Mouse (Mus musculus) embryonic facial prominence, embryonic 11.5 days (tissue): Measurements from ENCODE around the gene Treml1. TPM values are rescaled to one million over a fixed set of nuclear protein-coding genes. Genes with fewer than 3 reads are reported as not detected.
A peak's percentile ranks its signal among the peaks of the same experiment; 100 is the strongest.

Source experiments
- ATAC-seq: fragments of 200-750 bp; cut with Nextera tagmentation; replicated peaks from 2 replicates; pipeline ENCODE4 v1.8.0; 2017; ENCODE audit warnings: low read depth; ENCODE audit not compliant: insufficient number of reproducible peaks, low FRiP score, low TSS enrichment
- DNase-seq: peaks from one replicate; pipeline ENCODE4 v3.0.0-alpha.2; 2015; ENCODE audit warnings: low spot score
- H3K27ac ChIP-seq: fragments of 300-500 bp; sonication (generic); replicated peaks from 2 replicates; pipeline ENCODE4 v1.5.1; 2014; ENCODE audit warnings: mild to moderate bottlenecking, low read depth, low read length, control low read depth
- H3K27me3 ChIP-seq: fragments of 300-500 bp; sonication (generic); 2 replicates; pipeline ENCODE4 v1.6.1; 2014; ENCODE audit warnings: mild to moderate bottlenecking, low read length, moderate library complexity, mixed read lengths; ENCODE audit not compliant: control insufficient read depth, insufficient read depth
- H3K36me3 ChIP-seq: fragments of 300-500 bp; sonication (generic); replicated peaks from 2 replicates; pipeline ENCODE4 v1.6.1; 2014; ENCODE audit warnings: low read depth, mild to moderate bottlenecking, low read length, moderate library complexity, mixed read lengths; ENCODE audit not compliant: control insufficient read depth, insufficient read depth
- H3K4me1 ChIP-seq: fragments of 300-500 bp; sonication (generic); 2 replicates; pipeline ENCODE4 v1.6.1; 2014; ENCODE audit warnings: low read length, mixed read lengths; ENCODE audit not compliant: control insufficient read depth, insufficient read depth
- H3K4me2 ChIP-seq: fragments of 300-500 bp; sonication (generic); 2 replicates; pipeline ENCODE4 v1.6.1; 2014; ENCODE audit warnings: low read depth, mild to moderate bottlenecking, control low read depth, low read length, moderate library complexity
- H3K4me3 ChIP-seq: fragments of 300-500 bp; sonication (generic); 2 replicates; pipeline ENCODE4 v1.5.1; 2014; ENCODE audit warnings: low read depth, low read length, control low read depth
- H3K9ac ChIP-seq: fragments of 300-500 bp; sonication (generic); replicated peaks from 2 replicates; pipeline ENCODE4 v1.6.1; 2014; ENCODE audit warnings: mild to moderate bottlenecking, control low read depth, low read length
- H3K9me3 ChIP-seq: fragments of 300-500 bp; sonication (generic); replicated peaks from 2 replicates; pipeline ENCODE4 v1.6.1; 2016; ENCODE audit warnings: mild to moderate bottlenecking, low read length, inconsistent platforms, mixed read lengths; ENCODE audit not compliant: control insufficient read depth
- WGBS: fragments of 180-500 bp; shearing (Covaris S2); extraction: QIAGEN DNeasy Blood & Tissue Kit; methylation state at CpG from one replicate; pipeline ENCODE4 v1.1.7; 2014; 5-methylcytosine and 5-hydroxymethylcytosine counted together
- polyA plus RNA-seq: library from polyadenylated mRNA; unstranded; fragments of >200 nt; fragmentation: Nextera tagmentation; extraction: Ambion mirVana; gene quantifications from 2 replicates; pipeline ENCODE4 v1.2.1, GENCODE M21; 2014

Treml1 gene
- polyA plus RNA-seq, 1 experiment from 2014 or later, result 3.0 TPM

DNA sequence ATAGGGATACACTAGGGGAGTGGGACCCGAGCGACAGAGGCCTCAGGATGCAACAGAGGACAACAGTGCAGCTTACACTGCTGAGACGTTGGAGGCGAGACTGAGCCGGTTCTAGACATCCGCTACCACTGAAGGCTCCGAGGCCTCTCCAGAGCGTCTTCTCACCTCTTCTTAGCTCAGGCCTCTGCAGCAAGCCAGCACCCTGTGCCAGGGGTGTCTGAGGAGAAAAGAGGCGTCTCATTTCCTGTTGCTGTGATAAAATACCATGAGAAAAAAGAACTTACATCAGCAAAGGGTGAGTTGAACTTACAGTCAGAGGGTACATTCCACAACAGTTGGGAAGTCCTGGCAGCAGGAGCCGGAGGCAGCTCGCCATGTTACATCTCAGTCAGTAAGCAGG is 34.1 kb upstream of the Treml1 start:
- Histone ChIP-seq H3K27ac (no peak overlapping the region), H3K36me3 (no peaks in the 10 kb centered on the region), H3K4me1 (no peaks in the 10 kb centered on the region), H3K4me3 (no peak overlapping the region), H3K9ac (no peak overlapping the region), H3K27me3 (no peaks in the 10 kb centered on the region), H3K4me2 (no peak overlapping the region), H3K9me3 (no peaks in the 10 kb centered on the region)
- 90% methylated on average over 11 of the region's 11 CpGs for WGBS
- no peak for ATAC-seq
- no peak for DNase-seq

DNA sequence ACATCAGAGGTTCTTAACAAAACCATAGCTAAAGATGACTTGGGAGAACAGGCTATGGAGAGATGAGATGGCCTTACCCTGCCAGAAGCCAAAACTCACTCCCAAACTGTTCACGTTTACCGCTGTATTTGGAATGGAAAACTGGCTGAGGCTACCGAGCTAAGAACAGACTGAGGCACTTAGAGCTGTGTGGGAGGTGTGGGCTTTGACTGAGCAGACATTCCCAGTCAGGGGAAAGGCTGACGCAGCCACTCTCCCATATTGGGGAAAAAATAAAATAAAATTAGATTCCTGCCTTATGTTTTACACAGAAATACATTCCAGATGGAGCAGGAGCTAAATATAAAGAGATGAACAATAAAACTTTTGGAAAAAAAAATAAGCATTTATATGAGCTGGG is 33.1 kb upstream of the Treml1 start:
- 87% methylated on average over 4 of the region's 4 CpGs for WGBS
- Histone ChIP-seq H3K4me3 (no peak overlapping the region), H3K4me1 (no peaks in the 10 kb centered on the region)

DNA sequence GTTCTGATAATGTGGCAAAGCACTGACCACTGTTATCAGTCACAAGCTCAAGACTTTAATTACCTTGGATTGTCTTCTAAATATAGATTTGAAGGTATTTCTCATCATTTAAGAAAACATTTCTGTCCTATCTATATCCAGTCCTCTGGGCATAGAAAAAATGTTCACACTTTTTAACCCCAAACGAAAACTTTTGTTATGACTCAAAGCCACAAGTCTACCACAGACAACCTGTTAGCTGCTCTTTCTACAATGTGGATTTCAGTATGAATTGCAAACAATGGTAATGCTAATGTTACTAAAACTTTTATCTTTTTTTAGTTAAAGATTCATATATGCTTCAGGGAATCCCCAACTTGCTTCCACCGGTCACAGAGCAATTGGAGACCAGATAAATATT is 27.2 kb upstream of the Treml1 start:
- ATAC-seq, result no peak
- H3K4me1 ChIP-seq, result no peaks in the 10 kb centered on the region
- no peaks in the 10 kb centered on the region for H3K27me3 ChIP-seq
- no peak overlapping the region for H3K4me3 ChIP-seq
- WGBS, result 89% methylated on average over 2 of the region's 2 CpGs
- H3K9ac ChIP-seq, result no peak overlapping the region
- no peak for DNase-seq
- H3K36me3 ChIP-seq, result no peaks in the 10 kb centered on the region
- no peak overlapping the region for H3K4me2 ChIP-seq
- H3K9me3 ChIP-seq, result no peaks in the 10 kb centered on the region
- H3K27ac ChIP-seq, result no peak overlapping the region

More for the DNA sequence above, 33.1 kb upstream of the Treml1 start:
- H3K4me2 ChIP-seq, result no peak overlapping the region
- no peak overlapping the region for H3K27ac ChIP-seq
- ATAC-seq, result no peak
- H3K9me3 ChIP-seq, result no peaks in the 10 kb centered on the region
- no peaks in the 10 kb centered on the region for H3K27me3 ChIP-seq
- DNase-seq, result no peak
- H3K36me3 ChIP-seq, result no peaks in the 10 kb centered on the region
- H3K9ac ChIP-seq, result no peak overlapping the region

DNA sequence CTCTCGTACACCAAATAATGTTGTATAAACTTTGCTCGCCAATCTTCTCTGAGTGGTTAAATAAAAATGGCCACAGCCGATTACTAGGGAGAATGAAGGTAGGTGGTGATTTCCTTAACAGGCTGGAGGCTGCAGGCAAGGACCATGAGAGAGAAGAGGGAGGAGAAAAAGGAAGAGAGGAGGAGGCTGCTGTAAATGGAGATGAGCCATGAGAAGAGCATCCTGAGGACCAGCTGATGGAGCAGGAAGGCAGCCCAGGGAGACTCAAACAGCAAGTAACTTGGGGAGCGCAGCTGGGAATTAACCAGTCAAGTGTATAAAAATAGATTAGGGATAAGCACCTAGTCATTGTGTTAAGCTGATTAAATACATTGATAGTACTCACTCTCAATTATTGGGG is 25.5 kb upstream of the Treml1 start:
- Histone ChIP-seq H3K9me3 (no peaks in the 10 kb centered on the region), H3K9ac (no peak overlapping the region), H3K36me3 (no peaks in the 10 kb centered on the region), H3K4me3 (no peak overlapping the region), H3K27ac (no peak overlapping the region), H3K27me3 (no peaks in the 10 kb centered on the region), H3K4me2 (no peak overlapping the region), H3K4me1 (no peaks in the 10 kb centered on the region)
- WGBS, result 89% methylated on average over 4 of the region's 4 CpGs
- no peak for DNase-seq
- ATAC-seq, result no peak

DNA sequence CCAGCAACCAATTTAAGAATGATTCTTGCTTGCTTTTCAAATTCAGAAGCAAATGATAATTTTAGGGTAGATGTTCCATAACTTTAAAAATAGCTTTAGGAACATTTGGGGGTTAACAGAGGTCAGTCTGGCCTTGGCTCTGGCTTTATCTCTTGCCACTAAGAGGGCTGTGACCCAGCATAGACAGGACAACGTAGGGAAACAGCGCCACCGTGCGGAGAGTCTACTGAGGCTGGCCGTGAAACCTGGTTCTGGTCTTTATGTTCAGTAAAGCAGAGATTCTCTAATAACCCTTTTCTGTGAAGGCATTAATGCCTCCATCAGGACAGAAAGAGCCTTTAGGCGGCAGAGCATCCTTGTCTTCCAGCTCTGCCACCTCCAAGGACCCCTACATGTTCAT is 22.9 kb upstream of the Treml1 start:
- Histone ChIP-seq H3K36me3 (no peaks in the 10 kb centered on the region), H3K4me3 (no peak overlapping the region), H3K4me2 (no peak overlapping the region), H3K27me3 (no peaks in the 10 kb centered on the region), H3K9ac (no peak overlapping the region), H3K27ac (no peak overlapping the region), H3K4me1 (no peaks in the 10 kb centered on the region), H3K9me3 (no peaks in the 10 kb centered on the region)
- WGBS, result 2% methylated on average over 6 of the region's 6 CpGs
- DNase-seq (peak; percentile 85), ATAC-seq (no peak)

DNA sequence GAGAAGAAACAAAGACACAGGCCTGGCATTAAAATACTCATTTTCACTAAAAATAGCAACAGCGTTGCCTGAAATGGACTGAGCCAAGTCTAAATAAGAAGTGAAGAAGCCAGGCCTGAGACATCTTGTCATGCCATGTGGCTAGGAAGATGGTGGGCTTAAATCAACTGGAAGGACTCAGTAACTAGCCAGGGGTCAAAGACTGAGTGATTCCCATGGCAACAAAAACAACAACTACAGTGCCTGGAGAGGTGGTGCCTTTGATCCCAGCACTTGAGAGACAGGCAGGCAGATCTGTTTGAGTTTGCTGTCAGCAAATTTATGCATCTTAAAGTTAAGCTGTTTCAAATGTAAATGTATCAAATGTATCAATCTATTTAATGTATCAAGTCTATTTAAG is 19.4 kb upstream of the Treml1 start:
- Histone ChIP-seq H3K9me3 (no peaks in the 10 kb centered on the region), H3K36me3 (no peaks in the 10 kb centered on the region), H3K4me1 (no peaks in the 10 kb centered on the region), H3K4me3 (no peak overlapping the region), H3K9ac (no peak overlapping the region), H3K27ac (no peak overlapping the region), H3K27me3 (no peaks in the 10 kb centered on the region), H3K4me2 (no peak overlapping the region)
- DNase-seq (no peak), ATAC-seq (no peak)
- WGBS, result 85% methylated on average over 1 of the region's 1 CpGs

DNA sequence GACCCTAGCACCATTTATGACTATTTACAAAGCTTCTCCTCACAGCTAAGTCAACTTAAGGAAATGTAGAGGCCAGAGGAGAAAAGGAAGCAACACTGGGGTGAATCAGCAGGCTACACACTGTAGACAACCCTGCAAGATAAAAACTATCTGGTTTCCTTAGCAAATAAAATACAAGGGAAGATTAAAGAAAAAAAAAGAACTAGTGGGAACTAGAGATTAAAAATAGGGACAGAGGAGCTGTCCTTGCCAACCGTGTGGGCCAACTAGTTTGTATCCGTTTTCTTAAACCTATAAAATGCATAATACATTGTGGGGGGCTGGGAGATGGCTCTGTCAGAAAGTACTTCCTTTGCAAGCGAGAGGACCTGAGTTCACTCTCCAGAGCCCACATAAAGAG is 17.8 kb upstream of the Treml1 start:
- H3K9ac ChIP-seq, result no peak overlapping the region
- DNase-seq, result no peak
- no peak overlapping the region for H3K4me2 ChIP-seq
- 77% methylated on average over 3 of the region's 3 CpGs for WGBS
- no peaks in the 10 kb centered on the region for H3K36me3 ChIP-seq
- H3K27ac ChIP-seq, result no peak overlapping the region
- no peak for ATAC-seq
- H3K4me1 ChIP-seq, result no peaks in the 10 kb centered on the region
- no peaks in the 10 kb centered on the region for H3K9me3 ChIP-seq
- H3K4me3 ChIP-seq, result no peak overlapping the region
- H3K27me3 ChIP-seq, result no peaks in the 10 kb centered on the region

DNA sequence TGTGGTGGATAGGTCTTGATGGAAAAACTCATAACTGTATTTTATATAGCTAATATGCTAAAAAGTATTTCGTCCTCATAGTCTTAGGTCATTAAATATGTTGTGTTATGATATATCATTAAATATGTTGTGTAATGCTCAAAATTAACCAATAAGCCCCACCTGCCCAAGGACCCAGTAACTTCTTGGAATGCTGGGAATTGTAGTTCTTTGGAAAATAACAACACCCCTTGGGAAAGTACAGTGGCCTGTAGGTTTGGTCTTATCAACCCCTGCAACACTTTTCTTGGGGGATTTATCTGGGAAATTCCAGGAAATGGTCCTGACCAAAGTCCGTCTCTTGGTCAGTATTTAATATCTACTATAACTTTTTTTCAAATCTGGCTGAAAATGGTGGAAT is 16.7 kb upstream of the Treml1 start:
- H3K9ac ChIP-seq, result no peak overlapping the region
- no peak for DNase-seq
- H3K9me3 ChIP-seq, result no peaks in the 10 kb centered on the region
- 85% methylated on average over 2 of the region's 2 CpGs for WGBS
- no peak overlapping the region for H3K4me2 ChIP-seq
- H3K36me3 ChIP-seq, result no peaks in the 10 kb centered on the region
- no peak for ATAC-seq
- H3K27ac ChIP-seq, result no peak overlapping the region
- no peaks in the 10 kb centered on the region for H3K27me3 ChIP-seq
- H3K4me1 ChIP-seq, result no peaks in the 10 kb centered on the region
- no peak overlapping the region for H3K4me3 ChIP-seq

DNA sequence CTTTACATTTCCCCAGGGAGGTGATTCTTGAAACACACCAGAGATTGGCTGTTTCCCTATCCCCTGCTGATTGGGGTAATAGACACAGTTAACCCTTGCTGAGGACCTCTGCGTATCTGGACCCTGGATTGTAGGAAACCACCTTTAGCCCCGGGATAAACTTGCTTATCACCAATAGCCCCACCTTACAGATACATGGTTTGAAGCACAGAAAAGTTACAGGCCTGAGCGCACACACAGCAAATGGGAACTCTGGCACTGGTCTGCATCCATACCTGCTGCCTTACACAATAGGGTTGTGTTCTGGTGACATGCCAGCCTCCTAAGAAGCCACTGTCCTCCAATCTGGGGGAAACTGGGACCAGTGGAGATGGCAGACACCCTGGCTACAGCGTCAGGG is 13.9 kb upstream of the Treml1 start:
- no peak for DNase-seq
- 81% methylated on average over 4 of the region's 4 CpGs for WGBS

More for the DNA sequence above, 13.9 kb upstream of the Treml1 start:
- Histone ChIP-seq H3K27ac (no peak overlapping the region), H3K9me3 (no peaks in the 10 kb centered on the region), H3K27me3 (no peaks in the 10 kb centered on the region), H3K4me1 (no peaks in the 10 kb centered on the region), H3K36me3 (no peaks in the 10 kb centered on the region), H3K4me2 (no peak overlapping the region), H3K9ac (no peak overlapping the region), H3K4me3 (no peak overlapping the region)
- ATAC-seq, result no peak
